Mouse (Mus musculus): Measurements from ENCODE around the gene Itprid1. TPM values are rescaled to one million over a fixed set of nuclear protein-coding genes. Genes with fewer than 3 reads are reported as not detected.

The Itprid1 gene
- polyA plus RNA-seq (2012) = not detected in 2 replicates

GRCm38 (mm10) chr6:55836650-55837320 lies at the start of gene Itprid1:
Gene Itprid1 (plus strand): TSS chr6:55836895.

GRCm38 (mm10) chr6:56017291-56017994 lies 180.7 kb downstream of the Itprid1 start, which contains the start of gene Ppp1r17:
Gene Ppp1r17 (plus strand): TSS chr6:56017497.

Other genes starting within 250 kb of the Itprid1 start
- gene Neurod6, start 155.6 kb upstream of the Itprid1 start, polyA plus RNA-seq (2012) = not detected in 2 replicates
- not detected in 2 replicates for gene Ppp1r17, start 180.6 kb downstream of the Itprid1 start, polyA plus RNA-seq (2012)

Data from megakaryocyte-erythroid progenitor cell, adult 5 weeks (primary cell).